Mouse (Mus musculus): ENCODE measurements at regions not wholly inside any gene's neighbourhood (a gene's known extent, or its start where the extent isn't known, plus 50 kb on each side); places are given as distances from the start of the nearest gene placed in this dataset.

DNA sequence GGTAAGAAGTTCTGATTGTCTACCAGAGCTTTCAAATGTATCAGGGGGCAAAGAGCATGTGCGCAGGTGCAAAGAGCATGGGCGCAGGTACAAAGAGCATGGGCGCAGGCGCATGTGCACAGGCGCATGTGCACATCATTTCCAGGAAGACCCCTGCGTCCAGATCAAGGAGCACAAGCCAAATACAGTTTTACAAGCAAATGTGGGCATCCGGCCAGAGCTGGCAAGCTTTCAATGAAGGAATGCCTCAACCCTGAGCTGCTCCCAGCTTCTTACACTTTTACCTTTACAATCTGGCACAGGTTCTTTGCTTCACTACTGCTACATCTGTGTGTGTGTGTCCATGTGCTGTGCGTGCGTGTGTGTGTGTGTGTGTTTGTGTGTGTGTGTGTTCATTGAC lies 347.2 kb upstream of the Slc35b3 start:
- TF ChIP-seq POLR2A (IDR thresholded peaks at IDR 0.05; ENCODE audit: control insufficient read depth, low read depth, low read length) (no peak), CTCF (IDR thresholded peaks at IDR 0.05; ENCODE audit: control insufficient read depth, insufficient read depth, insufficient replicate concordance, low read depth, low read length) (no peak)
- no peaks in the 10 kb centered on the region for H3K27me3 ChIP-seq (ENCODE audit: control insufficient read depth, insufficient read depth, low read length)
- no peak overlapping the region for H3K27ac ChIP-seq (ENCODE audit: control insufficient read depth, insufficient read depth, low read depth, low read length)
- H3K36me3 ChIP-seq (ENCODE audit: control insufficient read depth, insufficient read depth, low read length): no peaks in the 10 kb centered on the region
- no peak overlapping the region for H3K4me3 ChIP-seq (ENCODE audit: control insufficient read depth, low read depth, low read length)
- H3K4me1 ChIP-seq (ENCODE audit: control insufficient read depth, insufficient read depth, low read length): no peaks in the 10 kb centered on the region; the same call in 1 of the 2 replicates

DNA sequence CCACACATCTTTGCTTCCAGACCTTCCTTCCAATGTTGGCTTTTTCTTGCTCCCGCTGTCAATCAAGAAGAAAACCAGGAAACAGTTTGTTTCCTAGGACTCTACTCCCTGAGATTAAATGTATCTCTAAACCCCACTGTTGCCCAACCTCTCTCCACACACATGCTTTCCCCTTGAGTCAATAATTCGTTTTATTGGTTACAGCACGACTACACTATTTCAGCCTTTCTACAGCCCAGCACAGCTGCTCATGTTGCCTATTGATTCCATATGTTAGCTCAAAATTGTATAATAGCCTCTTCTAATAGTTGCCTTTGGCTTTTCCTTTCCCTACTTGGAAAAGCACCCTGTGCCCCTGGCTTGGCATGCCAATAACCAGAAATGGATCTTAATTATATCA lies 346.2 kb upstream of the Slc35b3 start:
- no peaks in the 10 kb centered on the region; the same call in 1 of the 2 replicates for H3K4me1 ChIP-seq (ENCODE audit: control insufficient read depth, insufficient read depth, low read length)
- H3K4me3 ChIP-seq (ENCODE audit: control insufficient read depth, low read depth, low read length): no peak overlapping the region
- no peak overlapping the region for H3K27ac ChIP-seq (ENCODE audit: control insufficient read depth, insufficient read depth, low read depth, low read length)
- no peaks in the 10 kb centered on the region for H3K27me3 ChIP-seq (ENCODE audit: control insufficient read depth, insufficient read depth, low read length)
- H3K36me3 ChIP-seq (ENCODE audit: control insufficient read depth, insufficient read depth, low read length): no peaks in the 10 kb centered on the region
- TF ChIP-seq POLR2A (IDR thresholded peaks at IDR 0.05; ENCODE audit: control insufficient read depth, low read depth, low read length) (no peak), CTCF (IDR thresholded peaks at IDR 0.05; ENCODE audit: control insufficient read depth, insufficient read depth, insufficient replicate concordance, low read depth, low read length) (no peak)

DNA sequence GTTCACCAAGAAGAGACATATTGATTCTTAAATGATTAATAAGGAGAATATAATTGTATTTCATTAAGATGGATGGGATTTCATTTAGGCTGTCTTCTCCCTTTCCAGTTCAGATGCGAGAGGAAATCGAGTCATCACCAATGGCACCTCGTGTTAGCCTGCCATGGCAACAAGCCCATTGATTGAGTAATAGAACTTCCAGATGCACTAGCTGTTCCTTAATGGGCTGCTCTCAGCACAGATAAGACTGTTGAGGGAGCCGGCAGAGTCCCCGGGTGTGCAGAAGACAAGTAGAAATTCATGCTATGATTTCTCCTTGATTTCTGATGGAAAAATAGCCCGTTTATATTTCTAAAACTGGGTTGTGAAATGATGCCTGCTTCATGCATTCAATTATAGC lies 336.5 kb upstream of the Slc35b3 start:
- H3K4me3 ChIP-seq (ENCODE audit: control insufficient read depth, low read depth, low read length): no peak overlapping the region
- H3K36me3 ChIP-seq (ENCODE audit: control insufficient read depth, insufficient read depth, low read length): no peaks in the 10 kb centered on the region
- H3K4me1 ChIP-seq (ENCODE audit: control insufficient read depth, insufficient read depth, low read length): no peaks in the 10 kb centered on the region
- no peak overlapping the region for H3K27ac ChIP-seq (ENCODE audit: control insufficient read depth, insufficient read depth, low read depth, low read length)
- H3K27me3 ChIP-seq (ENCODE audit: control insufficient read depth, insufficient read depth, low read length): no peaks in the 10 kb centered on the region
- TF ChIP-seq CTCF (IDR thresholded peaks at IDR 0.05; ENCODE audit: control insufficient read depth, insufficient read depth, insufficient replicate concordance, low read depth, low read length) (no peak), POLR2A (IDR thresholded peaks at IDR 0.05; ENCODE audit: control insufficient read depth, low read depth, low read length) (no peak)

DNA sequence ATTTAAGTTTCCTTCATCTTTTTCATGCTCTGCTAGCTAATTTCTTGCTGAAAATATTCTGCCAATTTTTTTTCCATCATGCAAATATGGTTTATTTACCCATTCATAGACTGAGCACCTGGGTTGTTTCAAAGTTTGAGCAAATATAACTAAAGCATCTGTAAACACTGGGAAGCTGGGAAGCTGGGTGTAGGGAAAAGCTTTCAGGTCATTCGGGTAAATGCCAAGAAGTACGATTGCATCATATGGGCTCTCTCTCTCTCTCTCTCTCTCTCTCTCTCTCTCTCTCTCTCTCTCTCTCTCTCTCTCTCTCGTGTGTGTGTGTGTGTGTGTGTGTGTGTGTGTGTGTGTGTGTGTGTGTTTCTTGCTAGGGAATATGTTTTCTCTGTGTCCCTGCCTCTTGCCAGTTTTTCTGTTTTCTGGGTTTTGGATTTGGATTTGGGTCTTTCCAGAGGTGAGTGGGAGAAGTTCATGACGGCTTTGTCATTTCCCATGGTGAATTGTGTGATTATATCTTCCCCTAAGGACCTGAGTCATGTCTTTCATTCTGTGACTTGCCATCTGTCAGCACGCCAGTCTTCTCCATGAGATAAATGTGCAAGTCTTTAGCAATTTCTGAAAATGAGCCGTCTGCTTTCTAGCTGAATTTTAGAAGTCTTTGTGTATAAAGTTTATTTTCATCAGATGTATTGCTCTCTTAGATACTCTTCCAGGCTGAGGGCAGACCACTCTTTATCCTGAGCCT lies 329.7 kb upstream of the Slc35b3 start:
- no peak overlapping the region for H3K4me3 ChIP-seq (ENCODE audit: control insufficient read depth, low read depth, low read length)
- H3K4me1 ChIP-seq (ENCODE audit: control insufficient read depth, insufficient read depth, low read length): no peaks in the 10 kb centered on the region
- no peaks in the 10 kb centered on the region for H3K27me3 ChIP-seq (ENCODE audit: control insufficient read depth, insufficient read depth, low read length)
- H3K27ac ChIP-seq (ENCODE audit: control insufficient read depth, insufficient read depth, low read depth, low read length): no peak overlapping the region
- TF ChIP-seq POLR2A (IDR thresholded peaks at IDR 0.05; ENCODE audit: control insufficient read depth, low read depth, low read length) (no peak), CTCF (IDR thresholded peaks at IDR 0.05; ENCODE audit: control insufficient read depth, insufficient read depth, insufficient replicate concordance, low read depth, low read length) (no peak)
- no peaks in the 10 kb centered on the region for H3K36me3 ChIP-seq (ENCODE audit: control insufficient read depth, insufficient read depth, low read length)

DNA sequence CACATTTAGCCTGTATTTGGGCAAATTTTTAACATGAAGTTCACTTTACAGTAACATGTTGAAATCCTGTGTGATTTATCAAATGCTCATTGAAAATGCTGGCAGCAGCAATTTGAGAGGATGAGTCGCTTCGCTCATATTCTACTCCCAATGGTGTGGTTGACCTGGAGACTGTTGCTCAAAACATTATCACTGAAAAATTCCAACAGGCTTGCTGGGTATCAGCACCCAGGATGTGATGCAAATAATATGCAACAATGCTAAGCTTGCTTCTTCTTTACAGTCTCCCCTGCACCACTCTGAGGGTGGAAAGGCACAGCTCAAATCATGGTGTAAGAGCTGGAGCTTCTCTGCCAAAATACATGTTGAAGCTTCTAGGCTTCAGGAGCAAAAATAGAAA lies 321.6 kb upstream of the Slc35b3 start:
- Histone ChIP-seq H3K4me3 (ENCODE audit: control insufficient read depth, low read depth, low read length) (no peak overlapping the region), H3K4me1 (ENCODE audit: control insufficient read depth, insufficient read depth, low read length) (0 out of 2 replicates have a peak, but pooled peaks cover 3% of the 10 kb centered on the region), H3K27ac (ENCODE audit: control insufficient read depth, insufficient read depth, low read depth, low read length) (no peak overlapping the region), H3K36me3 (ENCODE audit: control insufficient read depth, insufficient read depth, low read length) (no peaks in the 10 kb centered on the region), H3K27me3 (ENCODE audit: control insufficient read depth, insufficient read depth, low read length) (no peaks in the 10 kb centered on the region)
- no peak for TF ChIP-seq CTCF (IDR thresholded peaks at IDR 0.05; ENCODE audit: control insufficient read depth, insufficient read depth, insufficient replicate concordance, low read depth, low read length)
- no peak for TF ChIP-seq POLR2A (IDR thresholded peaks at IDR 0.05; ENCODE audit: control insufficient read depth, low read depth, low read length)

DNA sequence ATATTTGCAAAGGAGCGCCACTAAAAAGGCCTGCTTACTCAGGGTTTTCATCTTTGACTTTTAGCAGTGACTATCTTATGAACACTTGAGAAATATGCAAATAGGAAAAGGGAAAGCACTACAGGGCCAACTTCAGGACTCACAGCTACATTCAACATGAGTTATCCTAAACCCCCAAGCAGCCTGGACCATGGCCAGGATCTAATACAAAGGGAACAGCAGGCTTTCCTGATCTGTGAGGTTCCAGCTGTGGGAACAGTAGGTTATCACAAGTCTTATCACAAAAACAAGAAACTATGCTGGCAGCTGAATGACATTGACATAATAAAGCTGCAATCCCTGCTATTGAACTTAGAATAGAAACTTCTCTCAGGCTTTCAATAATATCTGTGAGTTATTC lies 317.4 kb upstream of the Slc35b3 start:
- Histone ChIP-seq H3K4me3 (ENCODE audit: control insufficient read depth, low read depth, low read length) (no peak overlapping the region), H3K4me1 (ENCODE audit: control insufficient read depth, insufficient read depth, low read length) (0 out of 2 replicates have a peak, but pooled peaks cover 3% of the 10 kb centered on the region), H3K27me3 (ENCODE audit: control insufficient read depth, insufficient read depth, low read length) (no peaks in the 10 kb centered on the region), H3K27ac (ENCODE audit: control insufficient read depth, insufficient read depth, low read depth, low read length) (no peak overlapping the region), H3K36me3 (ENCODE audit: control insufficient read depth, insufficient read depth, low read length) (no peaks in the 10 kb centered on the region)
- TF ChIP-seq CTCF (IDR thresholded peaks at IDR 0.05; ENCODE audit: control insufficient read depth, insufficient read depth, insufficient replicate concordance, low read depth, low read length) (no peak), POLR2A (IDR thresholded peaks at IDR 0.05; ENCODE audit: control insufficient read depth, low read depth, low read length) (no peak)

DNA sequence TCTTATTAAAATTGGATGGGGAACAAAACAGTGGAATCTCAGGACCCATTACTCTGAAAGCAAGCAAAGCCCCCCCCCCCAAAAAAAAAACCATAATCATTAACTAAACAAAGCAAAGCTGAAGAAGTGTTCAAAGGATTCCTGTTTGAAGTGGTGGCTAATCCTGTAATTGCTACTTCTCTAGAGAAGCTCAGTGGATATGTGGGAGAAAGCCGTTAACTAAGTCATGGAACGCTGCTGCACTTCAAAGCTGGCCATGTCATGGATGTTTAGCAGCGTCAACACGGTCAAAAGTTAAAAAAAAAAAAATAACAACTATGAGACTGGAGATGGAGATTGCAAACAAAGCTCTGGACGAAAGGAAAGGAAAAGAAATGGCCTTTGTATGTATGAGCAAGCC lies 305.3 kb upstream of the Slc35b3 start:
- Histone ChIP-seq H3K4me3 (ENCODE audit: control insufficient read depth, low read depth, low read length) (no peak overlapping the region), H3K4me1 (ENCODE audit: control insufficient read depth, insufficient read depth, low read length) (no peaks in the 10 kb centered on the region), H3K27ac (ENCODE audit: control insufficient read depth, insufficient read depth, low read depth, low read length) (no peak overlapping the region), H3K36me3 (ENCODE audit: control insufficient read depth, insufficient read depth, low read length) (no peaks in the 10 kb centered on the region), H3K27me3 (ENCODE audit: control insufficient read depth, insufficient read depth, low read length) (no peaks in the 10 kb centered on the region)
- TF ChIP-seq CTCF (IDR thresholded peaks at IDR 0.05; ENCODE audit: control insufficient read depth, insufficient read depth, insufficient replicate concordance, low read depth, low read length) (no peak), POLR2A (IDR thresholded peaks at IDR 0.05; ENCODE audit: control insufficient read depth, low read depth, low read length) (no peak)

Data from testis, adult 2 months (tissue).